Mouse (Mus musculus) stomach, postnatal 0 days (tissue): ENCODE measurements around the gene Olfr609. TPM values are rescaled to one million over a fixed set of nuclear protein-coding genes. Genes with fewer than 3 reads are reported as not detected.

Experiments used
- ATAC-seq: fragments of 200-750 bp; cut with Nextera tagmentation; 2 replicates; pipeline ENCODE4 v1.8.0; 2017; ENCODE audit not compliant: low FRiP score, low TSS enrichment
- DNase-seq: peaks from one replicate; pipeline ENCODE4 v3.0.0-alpha.2; 2016; ENCODE audit warnings: low spot score
- H3K27ac ChIP-seq: fragments of 300-500 bp; sonication (generic); replicated peaks from 2 replicates; pipeline ENCODE4 v1.5.1; 2014; ENCODE audit warnings: mild to moderate bottlenecking, control low read depth
- H3K27me3 ChIP-seq: fragments of 300-500 bp; sonication (generic); 2 replicates; pipeline ENCODE4 v1.6.1; 2014; ENCODE audit warnings: low read length; ENCODE audit not compliant: control insufficient read depth, insufficient read depth
- H3K36me3 ChIP-seq: fragments of 300-500 bp; sonication (generic); 2 replicates; pipeline ENCODE4 v1.6.1; 2014; ENCODE audit warnings: low read length, mixed read lengths; ENCODE audit not compliant: control insufficient read depth, insufficient read depth
- H3K4me1 ChIP-seq: fragments of 300-500 bp; sonication (generic); replicated peaks from 2 replicates; pipeline ENCODE4 v1.6.1; 2014; ENCODE audit warnings: antibody characterized with exemption; ENCODE audit not compliant: control insufficient read depth, insufficient read depth
- H3K4me2 ChIP-seq: fragments of 300-500 bp; sonication (generic); replicated peaks from 2 replicates; pipeline ENCODE4 v1.6.1; 2014; ENCODE audit warnings: low read depth, mild to moderate bottlenecking, control low read depth, moderate library complexity
- H3K4me3 ChIP-seq: fragments of 300-500 bp; sonication (generic); 2 replicates; pipeline ENCODE4 v1.5.1; 2014; ENCODE audit warnings: low read depth, low read length, control low read depth
- H3K9ac ChIP-seq: fragments of 300-500 bp; sonication (generic); 2 replicates; pipeline ENCODE4 v1.6.1; 2014; ENCODE audit warnings: mild to moderate bottlenecking, low read length, control low read depth, mixed read lengths
- H3K9me3 ChIP-seq: fragments of 300-500 bp; sonication (generic); 2 replicates; pipeline ENCODE4 v1.6.1; 2016; ENCODE audit warnings: low read length; ENCODE audit not compliant: control insufficient read depth
- CTCF ChIP-seq: IDR thresholded peaks from 2 replicates; pipeline ENCODE4 v1.5.1; 2016; ENCODE audit warnings: antibody characterized with exemption, low read depth, mild to moderate bottlenecking, moderate library complexity
- EP300 ChIP-seq: optimal IDR thresholded peaks from 2 replicates; pipeline ENCODE3; 2016; ENCODE audit warnings: antibody characterized with exemption
- WGBS: fragments of 180-500 bp; shearing (Covaris S2); extraction: QIAGEN DNeasy Blood & Tissue Kit; methylation state at CpG from one replicate; pipeline ENCODE4 v1.1.7; 2014; 5-methylcytosine and 5-hydroxymethylcytosine counted together
- polyA plus RNA-seq: library from polyadenylated mRNA; unstranded; fragments of >200 nt; fragmentation: Nextera tagmentation; extraction: Ambion mirVana; gene quantifications from 2 replicates; pipeline ENCODE4 v1.2.1, GENCODE M21; 2015

The Olfr609 gene
- polyA plus RNA-seq, 1 experiment from 2014 or later = not detected

- H3K9me3 ChIP-seq = no peaks in the 10 kb centered on the region
- DNase-seq (no peak), ATAC-seq (no peak)
- WGBS = 72% methylated on average over 5 of the region's 5 CpGs
- H3K36me3 ChIP-seq = no peaks in the 10 kb centered on the region
- H3K9ac ChIP-seq = no peak overlapping the region
- no peak overlapping the region for H3K4me2 ChIP-seq
- H3K4me3 ChIP-seq = no peak overlapping the region
- H3K27me3 ChIP-seq = no peaks in the 10 kb centered on the region
- TF ChIP-seq CTCF (no peak), EP300 (no peak)
- no peaks in the 10 kb centered on the region for H3K4me1 ChIP-seq
- H3K27ac ChIP-seq = no peak overlapping the region
These were observed 37.3 kb downstream of the Olfr609 start for GRCm38 (mm10) chr7:103460590-103460989.

GRCm38 (mm10) chr7:103448746-103449145 lies 49.1 kb downstream of the Olfr609 start, which contains the start of gene Olfr606:
Olfr606 (plus strand) TSS chr7:103449046.
- Histone ChIP-seq H3K4me2 (no peak within 1 kb of the TSS), H3K4me3 (no peak within 1 kb of the TSS), H3K27ac (no peak within 1 kb of the TSS), H3K36me3 (no peaks in the 10 kb centered on the region), H3K4me1 (no peaks in the 10 kb centered on the region), H3K9ac (no peak within 1 kb of the TSS), H3K9me3 (no peaks in the 10 kb centered on the region), H3K27me3 (no peaks in the 10 kb centered on the region)
- TF ChIP-seq CTCF = no peak
- TF ChIP-seq EP300 = no peak
- WGBS = 85% methylated on average over 2 of the region's 2 CpGs
- DNase-seq (no peak), ATAC-seq (no peak)

GRCm38 (mm10) chr7:103445339-103445738 lies 52.5 kb downstream of the Olfr609 start, which contains the start of gene Olfr605:
Olfr605 (minus strand) TSS chr7:103445439.
- no peaks in the 10 kb centered on the region for H3K4me1 ChIP-seq
- H3K9ac ChIP-seq = no peak within 1 kb of the TSS
- no peaks in the 10 kb centered on the region for H3K27me3 ChIP-seq
- no peak within 1 kb of the TSS for H3K4me3 ChIP-seq
- no peak within 1 kb of the TSS for H3K27ac ChIP-seq
- 67% methylated on average over 1 of the region's 1 CpGs for WGBS
- no peak for DNase-seq
- no peaks in the 10 kb centered on the region for H3K9me3 ChIP-seq
- no peak for ATAC-seq
- no peaks in the 10 kb centered on the region for H3K36me3 ChIP-seq
- no peak within 1 kb of the TSS for H3K4me2 ChIP-seq
- TF ChIP-seq EP300 = no peak
- TF ChIP-seq CTCF = no peak

Other genes starting within 250 kb of the Olfr609 start
- not detected in 2 replicates for gene Usp17ld, start 245.6 kb downstream of the Olfr609 start, polyA plus RNA-seq
- gene Olfr596, start 192.4 kb downstream of the Olfr609 start, polyA plus RNA-seq = not detected in 2 replicates
- not detected in 2 replicates for gene Olfr597, start 181.7 kb downstream of the Olfr609 start, polyA plus RNA-seq
- gene Olfr598, start 174.5 kb downstream of the Olfr609 start, polyA plus RNA-seq = not detected in 2 replicates
- gene Olfr599, start 162.1 kb downstream of the Olfr609 start, polyA plus RNA-seq = not detected in 2 replicates
- gene Olfr600, start 148.4 kb downstream of the Olfr609 start, polyA plus RNA-seq = not detected in 2 replicates
- not detected in 2 replicates for gene Olfr601, start 135.4 kb downstream of the Olfr609 start, polyA plus RNA-seq
- not detected in 2 replicates for gene Olfr603, start 111.9 kb downstream of the Olfr609 start, polyA plus RNA-seq
- not detected in 2 replicates for gene Usp17lc, start 83.0 kb downstream of the Olfr609 start, polyA plus RNA-seq
- gene Olfr605, start 52.6 kb downstream of the Olfr609 start, polyA plus RNA-seq = not detected in 2 replicates
- gene Olfr606, start 49.0 kb downstream of the Olfr609 start, polyA plus RNA-seq = not detected in 2 replicates
- gene Olfr607, start 33.9 kb downstream of the Olfr609 start, polyA plus RNA-seq = not detected in 2 replicates
- not detected in 2 replicates for gene Olfr608, start 28.2 kb downstream of the Olfr609 start, polyA plus RNA-seq
- gene Olfr610, start 14.1 kb upstream of the Olfr609 start, polyA plus RNA-seq = not detected in 2 replicates
- gene Olfr611, start 22.8 kb upstream of the Olfr609 start, polyA plus RNA-seq = not detected in 2 replicates
- gene Olfr612, start 44.7 kb upstream of the Olfr609 start, polyA plus RNA-seq = not detected in 2 replicates
- gene Olfr613, start 50.0 kb upstream of the Olfr609 start, polyA plus RNA-seq = not detected in 2 replicates
- gene Olfr615, start 58.0 kb upstream of the Olfr609 start, polyA plus RNA-seq = not detected in 2 replicates
- gene Olfr616, start 71.1 kb upstream of the Olfr609 start, polyA plus RNA-seq = not detected in 2 replicates
- not detected in 2 replicates for gene Olfr617, start 75.0 kb upstream of the Olfr609 start, polyA plus RNA-seq
- gene Olfr618, start 92.0 kb upstream of the Olfr609 start, polyA plus RNA-seq = 0.10 and 0.22 TPM in 2 replicates
- gene Olfr619, start 102.5 kb upstream of the Olfr609 start, polyA plus RNA-seq = not detected in 2 replicates
- gene Olfr620, start 114.5 kb upstream of the Olfr609 start, polyA plus RNA-seq = 0.10 TPM in 1 of 2 replicates, not detected in the other
- not detected in 2 replicates for gene Olfr622, start 144.6 kb upstream of the Olfr609 start, polyA plus RNA-seq
- gene Olfr623, start 165.6 kb upstream of the Olfr609 start, polyA plus RNA-seq = not detected in 2 replicates
- gene Olfr624, start 173.1 kb upstream of the Olfr609 start, polyA plus RNA-seq = 0.02 TPM in 1 of 2 replicates, not detected in the other
- not detected in 2 replicates for gene Olfr625-ps1, start 184.7 kb upstream of the Olfr609 start, polyA plus RNA-seq
- not detected in 2 replicates for gene Olfr243, start 216.6 kb upstream of the Olfr609 start, polyA plus RNA-seq
- not detected in 2 replicates for gene Olfr628, start 232.3 kb upstream of the Olfr609 start, polyA plus RNA-seq
- not detected in 2 replicates for gene Olfr629, start 246.9 kb upstream of the Olfr609 start, polyA plus RNA-seq